Mouse (Mus musculus) heart, adult 11 months (tissue): ENCODE measurements around the gene Slc22a17.

Experiments used
- DNase-seq: peaks from one replicate; pipeline ENCODE4 v3.0.0; 2022

The Slc22a17 gene

DNA sequence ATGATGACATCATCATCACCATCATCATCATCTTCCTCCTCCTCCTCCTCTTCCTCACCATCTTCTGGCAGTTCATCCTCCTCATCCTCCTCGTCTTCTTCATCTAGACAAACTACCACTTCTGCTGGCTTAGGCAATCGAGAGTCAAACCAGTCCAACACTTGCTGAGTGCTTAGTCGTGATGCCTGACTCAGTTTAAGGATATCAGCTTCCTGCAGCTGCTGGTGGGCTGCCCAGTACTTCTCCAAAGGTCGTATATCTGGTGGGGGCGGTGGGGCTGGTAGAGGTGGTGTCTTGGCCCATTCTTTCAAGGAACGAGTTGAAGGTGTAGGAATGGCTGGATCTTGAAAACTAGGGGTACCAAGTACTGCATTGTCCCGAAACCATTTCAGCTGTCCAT is 56.2 kb downstream of the Slc22a17 start:
- DNase-seq: peak; percentile 82
